Mouse (Mus musculus) c-Kit-positive CD71-negative TER-119-negative erythroid progenitor cells, embryonic 14.5 days (primary cell): ENCODE results near the gene Cops4.

Experiments used
- DNase-seq: peaks from one replicate; pipeline ENCODE4 v3.0.0-alpha.2; 2013; ENCODE audit warnings: low read depth

Gene Cops4

GRCm38 (mm10) chr5:100518049-100519026 lies at the start of gene Cops4:
Gene Cops4 (plus strand): TSS chr5:100518309.
- peak; percentile 99 for DNase-seq

DNA sequence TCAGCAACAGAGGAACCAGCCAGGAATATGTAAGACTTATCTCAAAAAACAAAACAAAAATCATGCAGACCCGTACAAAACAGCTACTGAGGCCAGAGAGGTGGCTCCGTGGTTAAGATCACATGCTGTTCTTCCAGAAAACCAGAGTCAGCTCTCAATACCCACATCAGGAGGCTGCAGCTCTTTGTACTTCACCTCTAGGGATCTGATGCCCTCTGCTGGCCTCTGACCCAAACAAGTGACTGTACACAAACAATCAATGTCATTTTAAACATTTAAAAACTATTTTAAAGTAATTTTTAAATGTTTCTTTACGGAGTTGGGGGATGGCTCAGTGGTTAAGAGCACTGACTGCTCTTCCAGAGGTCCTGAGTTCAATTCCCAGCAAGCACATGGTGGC lies 41.8 kb upstream of the Cops4 start:
- no peak for DNase-seq

- no peak for DNase-seq
These were observed 40.5 kb upstream of the Cops4 start for GRCm38 (mm10) chr5:100477604-100478003.

DNA sequence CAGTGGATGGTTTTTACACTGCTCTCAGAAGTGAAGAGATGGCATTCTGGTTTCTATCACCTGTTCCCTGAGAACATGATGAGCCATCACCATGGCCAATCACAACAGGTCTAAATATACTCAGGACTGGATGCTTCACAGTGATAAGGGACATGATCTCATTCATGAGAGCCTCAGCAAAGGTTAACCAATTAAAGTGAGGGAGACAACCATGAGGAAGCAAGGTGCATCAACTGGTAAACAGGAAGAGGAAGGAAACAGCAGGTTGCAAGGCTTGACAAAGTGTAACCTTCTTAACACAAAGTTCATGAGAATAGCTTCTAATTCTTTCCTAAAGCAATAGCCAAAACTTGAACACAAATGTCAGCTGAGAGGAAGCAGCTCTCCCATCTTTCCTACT lies 34.5 kb upstream of the Cops4 start:
- DNase-seq = no peak

DNA sequence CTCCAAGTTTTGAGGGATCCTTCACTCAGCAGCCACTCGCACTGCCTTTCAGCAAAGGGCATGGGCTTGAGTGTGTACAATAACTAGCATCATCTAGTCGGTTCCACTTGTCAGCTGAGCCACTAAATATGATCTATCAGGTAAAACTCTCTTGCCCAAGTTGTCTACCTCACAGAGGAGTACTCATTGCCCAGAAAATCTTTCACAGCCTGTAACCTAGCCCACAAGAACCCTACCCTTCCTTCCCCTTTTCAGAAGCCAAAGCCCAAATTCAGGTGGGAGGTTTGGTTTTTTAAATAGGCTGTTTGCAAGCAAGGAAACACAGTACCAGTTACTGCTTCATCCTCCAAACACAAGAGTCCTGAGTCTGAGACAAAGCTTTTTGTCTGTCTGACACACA lies 31.0 kb upstream of the Cops4 start:
- no peak for DNase-seq

- no peak for DNase-seq
These were observed 29.9 kb upstream of the Cops4 start for GRCm38 (mm10) chr5:100488231-100488630.

GRCm38 (mm10) chr5:100489340-100489739 lies 28.8 kb upstream of the Cops4 start:
- DNase-seq = no peak

DNA sequence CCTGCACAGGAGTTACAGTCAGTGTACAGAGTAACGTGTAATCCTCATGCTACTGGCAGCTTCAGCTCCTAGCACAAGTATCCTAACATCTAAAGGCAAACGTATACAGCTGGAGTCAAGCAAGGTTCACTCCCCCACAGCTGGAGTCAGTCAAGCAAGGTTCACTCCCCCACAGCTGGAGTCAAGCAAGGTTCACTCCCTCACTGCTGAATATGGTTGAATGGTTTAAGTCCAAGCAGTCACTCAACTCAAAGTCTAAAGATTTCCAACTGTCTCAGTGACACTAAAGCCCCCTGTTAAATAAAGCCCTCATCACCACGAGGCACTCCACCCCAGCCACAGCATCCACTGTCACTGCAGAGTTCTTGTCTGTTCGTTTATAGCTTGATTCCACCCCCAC lies 26.4 kb upstream of the Cops4 start:
- no peak for DNase-seq

DNA sequence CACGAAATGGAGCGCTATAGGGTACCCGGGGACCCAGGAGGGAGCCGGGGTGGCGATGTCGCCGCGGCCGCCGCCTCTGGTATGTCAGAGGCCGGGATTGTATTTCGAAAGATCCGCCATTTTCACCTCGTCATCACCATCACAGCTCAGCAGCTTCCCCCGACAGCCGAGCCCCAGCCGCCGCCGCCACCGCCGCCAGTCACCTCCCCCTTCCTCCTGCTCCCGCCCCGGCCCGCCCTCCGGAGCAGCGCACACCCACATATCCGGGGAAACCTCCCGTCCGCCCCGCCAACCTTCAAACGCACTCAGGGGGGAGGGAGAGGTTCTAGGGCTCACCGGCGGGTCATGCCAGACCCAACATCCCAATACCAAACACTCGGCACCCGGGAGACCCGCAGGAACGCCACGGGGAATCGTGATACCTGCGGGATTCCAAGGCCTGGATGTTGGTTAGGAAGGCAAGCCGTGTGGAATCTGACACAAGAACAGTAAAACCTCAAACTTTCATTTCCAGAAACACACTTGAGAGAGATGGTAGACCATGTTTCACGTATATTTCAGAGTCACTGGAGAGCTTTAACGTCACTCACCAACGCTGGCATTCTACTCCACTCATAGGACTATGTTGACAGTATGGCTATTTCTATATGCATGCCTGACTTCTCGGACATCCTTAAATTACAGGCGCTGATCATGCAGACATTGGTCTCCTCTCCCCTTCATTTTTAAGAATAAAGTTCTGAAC lies 19.5 kb upstream of the Cops4 start:
- DNase-seq = no peak

- no peak for DNase-seq
These were observed 18.9 kb upstream of the Cops4 start for GRCm38 (mm10) chr5:100499243-100499642.

GRCm38 (mm10) chr5:100499831-100500304 lies 18.2 kb upstream of the Cops4 start:
- DNase-seq = no peak

- peak; percentile 91 for DNase-seq
These were observed 17.6 kb upstream of the Cops4 start, which contains the start of gene Lin54 for GRCm38 (mm10) chr5:100500458-100500961. Gene Lin54 (minus strand): TSS chr5:100500639.

GRCm38 (mm10) chr5:100501267-100501666 lies 16.8 kb upstream of the Cops4 start:
- no peak for DNase-seq

DNA sequence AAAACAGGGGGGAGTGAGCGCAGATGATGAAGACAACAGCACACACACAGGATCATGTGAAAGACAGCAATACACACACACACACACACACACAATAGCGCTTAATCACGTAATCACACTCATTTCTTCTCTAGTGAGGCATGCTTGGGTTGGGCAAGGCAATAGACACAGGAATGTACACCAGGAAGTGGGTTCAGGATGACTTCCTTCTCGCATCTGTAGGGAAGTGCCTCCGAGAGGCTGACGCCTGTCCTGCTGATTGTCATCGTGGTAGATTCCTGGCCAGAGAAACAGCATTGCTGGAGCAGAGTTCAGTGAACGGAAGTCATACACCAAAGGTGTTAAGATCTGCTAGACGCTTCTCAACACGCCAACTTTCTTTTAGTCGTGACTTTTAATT lies 8.9 kb upstream of the Cops4 start:
- no peak for DNase-seq

- DNase-seq = no peak
These were observed 5.5 kb upstream of the Cops4 start for GRCm38 (mm10) chr5:100512576-100512975.

- DNase-seq = no peak
These were observed 910 bp downstream of the Cops4 start for GRCm38 (mm10) chr5:100519027-100519411.

GRCm38 (mm10) chr5:100520223-100520622 lies 2.1 kb downstream of the Cops4 start:
- no peak for DNase-seq

GRCm38 (mm10) chr5:100523331-100523730 lies 5.2 kb downstream of the Cops4 start:
- no peak for DNase-seq

- DNase-seq = no peak
These were observed 6.8 kb downstream of the Cops4 start for GRCm38 (mm10) chr5:100524921-100525320.

- no peak for DNase-seq
These were observed 7.5 kb downstream of the Cops4 start for GRCm38 (mm10) chr5:100525620-100526019.

- peak; percentile 65 for DNase-seq
These were observed 8.1 kb downstream of the Cops4 start for GRCm38 (mm10) chr5:100526164-100526563.

DNA sequence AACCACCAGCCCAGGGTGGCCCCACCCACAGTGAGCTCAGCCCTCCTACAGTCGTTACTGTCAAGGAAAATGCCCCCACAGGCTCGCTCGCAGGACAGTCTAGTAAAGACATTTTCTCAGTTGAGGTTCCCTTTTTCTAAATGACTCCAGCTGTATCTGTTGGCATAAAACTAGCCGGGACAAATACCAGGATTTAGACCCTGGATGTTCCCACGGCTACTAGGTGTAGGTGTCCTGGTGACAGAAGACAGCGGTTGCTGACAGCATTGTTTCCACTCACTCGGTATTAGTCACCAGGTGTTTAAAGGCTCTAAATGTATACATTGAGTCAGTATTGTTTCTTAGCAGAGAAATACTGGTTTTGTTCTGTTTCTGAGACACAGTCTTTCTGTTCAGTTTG lies 17.7 kb downstream of the Cops4 start:
- DNase-seq = no peak

DNA sequence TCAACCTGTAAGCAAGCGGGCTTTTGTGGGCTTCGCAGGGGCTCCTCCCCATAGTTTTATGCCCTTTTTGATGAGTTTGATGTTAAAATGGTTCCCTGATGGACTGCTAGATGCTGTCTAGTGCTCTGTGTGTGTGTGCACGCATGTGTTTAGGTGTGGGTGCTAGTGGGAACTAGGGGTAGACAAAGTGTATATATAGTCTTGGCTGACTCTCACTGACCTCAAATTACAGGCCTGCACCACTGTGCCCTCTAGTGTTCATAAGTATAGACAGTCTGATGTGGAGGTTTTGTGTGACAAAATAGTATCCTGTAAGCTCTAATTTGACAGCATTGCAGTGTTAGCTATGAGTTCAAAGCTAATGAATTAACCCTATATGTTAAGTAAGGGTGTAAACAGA lies 18.5 kb downstream of the Cops4 start:
- peak; percentile 47 for DNase-seq
